Mouse (Mus musculus) right cerebral cortex, postnatal 14 days (tissue): ENCODE data around the gene Keap1.
"Not testable (repeated sequence)": the region's sequence is repeated elsewhere in the genome, so short reads cannot be mapped to it uniquely, and the experiment has no call there.

Source experiments
- DNase-seq: peaks from one replicate; pipeline ENCODE4 v3.0.0; 2022

Gene Keap1

GRCm38 (mm10) chr9:21261831-21262230 lies 22.7 kb upstream of the Keap1 start:
- DNase-seq = no peak

- no peak for DNase-seq
Observed at GRCm38 (mm10) chr9:21260491-21261040, 21.4 kb upstream of the Keap1 start.

GRCm38 (mm10) chr9:21256349-21256748 lies 17.2 kb upstream of the Keap1 start:
- not testable (repeated sequence) for DNase-seq

- no peak for DNase-seq
Observed at GRCm38 (mm10) chr9:21254690-21255089, 15.5 kb upstream of the Keap1 start.

- DNase-seq = no peak
Observed at GRCm38 (mm10) chr9:21251116-21251735, 12.1 kb upstream of the Keap1 start.

- no peak for DNase-seq
Observed at GRCm38 (mm10) chr9:21250509-21250908, 11.3 kb upstream of the Keap1 start.

GRCm38 (mm10) chr9:21249629-21250508 lies 10.7 kb upstream of the Keap1 start:
- DNase-seq = no peak

- no peak for DNase-seq
Observed at GRCm38 (mm10) chr9:21248326-21248725, 9.2 kb upstream of the Keap1 start, which contains the start of gene S1pr5. TSS of gene S1pr5 (minus strand) at chr9:21248443.

GRCm38 (mm10) chr9:21246342-21246741 lies 7.2 kb upstream of the Keap1 start:
- DNase-seq = no peak

GRCm38 (mm10) chr9:21245113-21245487 lies 5.9 kb upstream of the Keap1 start:
- DNase-seq = no peak

GRCm38 (mm10) chr9:21244428-21245112 lies 5.4 kb upstream of the Keap1 start:
- DNase-seq = no peak

- DNase-seq = no peak
Observed at GRCm38 (mm10) chr9:21243826-21244427, 4.8 kb upstream of the Keap1 start.

- DNase-seq = peak; percentile 83
Observed at GRCm38 (mm10) chr9:21241343-21241742, 2.2 kb upstream of the Keap1 start.

- DNase-seq = no peak
Observed at GRCm38 (mm10) chr9:21239465-21239848, 296 bp upstream of the Keap1 start.

- no peak for DNase-seq
Observed at GRCm38 (mm10) chr9:21238004-21238732, 993 bp downstream of the Keap1 start.

- no peak for DNase-seq
Observed at GRCm38 (mm10) chr9:21237368-21238003, 1.7 kb downstream of the Keap1 start.

GRCm38 (mm10) chr9:21236991-21237367 lies 2.2 kb downstream of the Keap1 start:
- DNase-seq = no peak

- no peak for DNase-seq
Observed at GRCm38 (mm10) chr9:21235341-21235740, 3.8 kb downstream of the Keap1 start.

- no peak for DNase-seq
Observed at GRCm38 (mm10) chr9:21233805-21234204, 5.4 kb downstream of the Keap1 start.

GRCm38 (mm10) chr9:21233366-21233765 lies 5.8 kb downstream of the Keap1 start:
- DNase-seq = no peak

GRCm38 (mm10) chr9:21232867-21233266 lies 6.3 kb downstream of the Keap1 start:
- no peak for DNase-seq

GRCm38 (mm10) chr9:21231551-21231950 lies 7.6 kb downstream of the Keap1 start:
- no peak for DNase-seq
